Mouse (Mus musculus): ENCODE measurements around the gene Erfe. TPM values are rescaled to one million over a fixed set of nuclear protein-coding genes. Genes with fewer than 3 reads are reported as not detected.

The Erfe gene
- polyA plus RNA-seq, 1 experiment = 0.27 TPM

- 27% methylated on average over 1 of the region's 1 CpGs for WGBS
- Histone ChIP-seq H3K4me1 (ENCODE audit: control insufficient read depth, insufficient read depth, low read length) (no peaks in the 10 kb centered on the region), H3K4me3 (replicated peaks; ENCODE audit: extremely low read depth, low read depth, low read length) (no peak overlapping the region)
- no peak for DNase-seq
- TF ChIP-seq POLR2A (IDR thresholded peaks at IDR 0.05; ENCODE audit: borderline replicate concordance, extremely low read depth, low read depth, low read length) = no peak
- no peak for TF ChIP-seq CTCF (IDR thresholded peaks at IDR 0.05; ENCODE audit: insufficient read depth, low read length)
Observed at GRCm38 (mm10) chr1:91404976-91405375, 38.7 kb downstream of the Erfe start.

GRCm38 (mm10) chr1:91405406-91406169, 39.4 kb downstream of the Erfe start:
- Histone ChIP-seq H3K4me3 (replicated peaks; ENCODE audit: extremely low read depth, low read depth, low read length) (no peak overlapping the region), H3K4me1 (ENCODE audit: control insufficient read depth, insufficient read depth, low read length) (no peaks in the 10 kb centered on the region)
- no peak for TF ChIP-seq CTCF (IDR thresholded peaks at IDR 0.05; ENCODE audit: insufficient read depth, low read length)
- no peak for TF ChIP-seq POLR2A (IDR thresholded peaks at IDR 0.05; ENCODE audit: borderline replicate concordance, extremely low read depth, low read depth, low read length)
- peak; percentile 31 for DNase-seq
- 55% methylated on average over 23 of the region's 23 CpGs for WGBS

- DNase-seq = no peak
- no peak for TF ChIP-seq CTCF (IDR thresholded peaks at IDR 0.05; ENCODE audit: insufficient read depth, low read length)
- TF ChIP-seq POLR2A (IDR thresholded peaks at IDR 0.05; ENCODE audit: borderline replicate concordance, extremely low read depth, low read depth, low read length) = no peak
- 82% methylated on average over 4 of the region's 4 CpGs for WGBS
- Histone ChIP-seq H3K4me3 (replicated peaks; ENCODE audit: extremely low read depth, low read depth, low read length) (no peak overlapping the region), H3K4me1 (ENCODE audit: control insufficient read depth, insufficient read depth, low read length) (peaks cover 4% of the 10 kb centered on the region)
Observed at GRCm38 (mm10) chr1:91407819-91408218, 41.6 kb downstream of the Erfe start.

- TF ChIP-seq CTCF (IDR thresholded peaks at IDR 0.05; ENCODE audit: insufficient read depth, low read length) (no peak), POLR2A (IDR thresholded peaks at IDR 0.05; ENCODE audit: borderline replicate concordance, extremely low read depth, low read depth, low read length) (no peak)
- peaks cover 4% of the 10 kb centered on the region for H3K4me1 ChIP-seq (ENCODE audit: control insufficient read depth, insufficient read depth, low read length)
- WGBS = 74% methylated on average over 8 of the region's 8 CpGs
- H3K4me3 ChIP-seq (replicated peaks; ENCODE audit: extremely low read depth, low read depth, low read length) = no peak overlapping the region
- DNase-seq = no peak
Observed at GRCm38 (mm10) chr1:91411631-91412285, 45.5 kb downstream of the Erfe start.

GRCm38 (mm10) chr1:91412286-91413029, 46.2 kb downstream of the Erfe start:
- no peak for TF ChIP-seq CTCF (IDR thresholded peaks at IDR 0.05; ENCODE audit: insufficient read depth, low read length)
- no peak for TF ChIP-seq POLR2A (IDR thresholded peaks at IDR 0.05; ENCODE audit: borderline replicate concordance, extremely low read depth, low read depth, low read length)
- H3K4me3 ChIP-seq (replicated peaks; ENCODE audit: extremely low read depth, low read depth, low read length) = peak overlapping the region; percentile 86
- peaks cover 4% of the 10 kb centered on the region for H3K4me1 ChIP-seq (ENCODE audit: control insufficient read depth, insufficient read depth, low read length)
- DNase-seq = peak; percentile 36
- 7% methylated on average over 62 of the region's 65 CpGs for whole genome bisulfite sequencing

- TF ChIP-seq CTCF (IDR thresholded peaks at IDR 0.05; ENCODE audit: insufficient read depth, low read length) = no peak
- peak; percentile 85; the same call in 1 of the 2 replicates for TF ChIP-seq POLR2A (IDR thresholded peaks at IDR 0.05; ENCODE audit: borderline replicate concordance, extremely low read depth, low read depth, low read length)
- peak; percentile 88 for DNase-seq
- WGBS = under 1% methylated on average over 34 of the region's 34 CpGs
- peak overlapping the region; percentile 86 for H3K4me3 ChIP-seq (replicated peaks; ENCODE audit: extremely low read depth, low read depth, low read length)
- peaks cover 4% of the 10 kb centered on the region for H3K4me1 ChIP-seq (ENCODE audit: control insufficient read depth, insufficient read depth, low read length)
Observed at GRCm38 (mm10) chr1:91413030-91413506, 46.8 kb downstream of the Erfe start.

- TF ChIP-seq POLR2A (IDR thresholded peaks at IDR 0.05; ENCODE audit: borderline replicate concordance, extremely low read depth, low read depth, low read length) = no peak
- no peak for TF ChIP-seq CTCF (IDR thresholded peaks at IDR 0.05; ENCODE audit: insufficient read depth, low read length)
- 2% methylated on average over 14 of the region's 14 CpGs for WGBS
- peaks cover 4% of the 10 kb centered on the region for H3K4me1 ChIP-seq (ENCODE audit: control insufficient read depth, insufficient read depth, low read length)
- peak overlapping the region; percentile 50 for H3K4me3 ChIP-seq (replicated peaks; ENCODE audit: extremely low read depth, low read depth, low read length)
- no peak for DNase-seq
Observed at GRCm38 (mm10) chr1:91413536-91413897, 47.3 kb downstream of the Erfe start.

GRCm38 (mm10) chr1:91413898-91414594, 47.8 kb downstream of the Erfe start, which contains the start of gene Hes6:
Gene Hes6, minus strand, starts transcription at chr1:91414038.
- Histone ChIP-seq H3K4me3 (replicated peaks; ENCODE audit: extremely low read depth, low read depth, low read length) (peak within 1 kb of the TSS; percentile 86), H3K4me1 (ENCODE audit: control insufficient read depth, insufficient read depth, low read length) (peaks cover 4% of the 10 kb centered on the region)
- TF ChIP-seq CTCF (IDR thresholded peaks at IDR 0.05; ENCODE audit: insufficient read depth, low read length) (no peak), POLR2A (IDR thresholded peaks at IDR 0.05; ENCODE audit: borderline replicate concordance, extremely low read depth, low read depth, low read length) (no peak)
- WGBS = 5% methylated on average over 39 of the region's 39 CpGs
- DNase-seq = peak; percentile 65

GRCm38 (mm10) chr1:91414903-91415302, 48.7 kb downstream of the Erfe start:
- WGBS = 70% methylated on average over 4 of the region's 4 CpGs
- H3K4me1 ChIP-seq (ENCODE audit: control insufficient read depth, insufficient read depth, low read length) = peaks cover 4% of the 10 kb centered on the region
- no peak overlapping the region for H3K4me3 ChIP-seq (replicated peaks; ENCODE audit: extremely low read depth, low read depth, low read length)
- no peak for DNase-seq
- TF ChIP-seq POLR2A (IDR thresholded peaks at IDR 0.05; ENCODE audit: borderline replicate concordance, extremely low read depth, low read depth, low read length) (no peak), CTCF (IDR thresholded peaks at IDR 0.05; ENCODE audit: insufficient read depth, low read length) (no peak)
